Mouse (Mus musculus) heart, embryonic 16.5 days (tissue): ENCODE data around the gene Mia2. TPM values are rescaled to one million over a fixed set of nuclear protein-coding genes. Genes with fewer than 3 reads are reported as not detected.

Experiments used
- ATAC-seq: fragments of 200-750 bp; cut with Nextera tagmentation; replicated peaks from 2 replicates; pipeline ENCODE4 v1.8.0; 2017; ENCODE audit warnings: moderate number of reproducible peaks; ENCODE audit not compliant: insufficient read depth, low FRiP score; ENCODE audit errors: extremely low read depth
- H3K27ac ChIP-seq: fragments of 300-500 bp; sonication (generic); 2 replicates; pipeline ENCODE4 v1.5.1; 2014; ENCODE audit warnings: mild to moderate bottlenecking, low read length, control low read depth, moderate library complexity
- H3K27me3 ChIP-seq: fragments of 300-500 bp; sonication (generic); 2 replicates; pipeline ENCODE4 v1.6.1; 2014; ENCODE audit warnings: low read length, mixed read lengths; ENCODE audit not compliant: control insufficient read depth, insufficient read depth
- H3K36me3 ChIP-seq: fragments of 300-500 bp; sonication (generic); 2 replicates; pipeline ENCODE4 v1.6.1; 2014; ENCODE audit not compliant: control insufficient read depth, insufficient read depth
- H3K4me1 ChIP-seq: fragments of 300-500 bp; sonication (generic); 2 replicates; pipeline ENCODE4 v1.6.1; 2014; ENCODE audit warnings: low read length, mixed read lengths; ENCODE audit not compliant: control insufficient read depth, insufficient read depth
- H3K4me2 ChIP-seq: fragments of 300-500 bp; sonication (generic); 2 replicates; pipeline ENCODE4 v1.6.1; 2014; ENCODE audit warnings: low read depth, mild to moderate bottlenecking, control low read depth, low read length
- H3K4me3 ChIP-seq: fragments of 300-500 bp; sonication (generic); 2 replicates; pipeline ENCODE4 v1.5.1; 2014; ENCODE audit warnings: mild to moderate bottlenecking, control low read depth, low read length
- H3K9ac ChIP-seq: fragments of 300-500 bp; sonication (generic); 2 replicates; pipeline ENCODE4 v1.6.1; 2014; ENCODE audit warnings: low read length, control low read depth
- H3K9me3 ChIP-seq: fragments of 300-500 bp; sonication (generic); replicated peaks from 2 replicates; pipeline ENCODE4 v1.6.1; 2016; ENCODE audit warnings: low read length; ENCODE audit not compliant: control insufficient read depth
- WGBS: fragments of 180-500 bp; shearing (Covaris S2); extraction: QIAGEN DNeasy Blood & Tissue Kit; methylation state at CpG from one replicate; pipeline ENCODE4 v1.1.7; 2014; 5-methylcytosine and 5-hydroxymethylcytosine counted together
- polyA plus RNA-seq: library from polyadenylated mRNA; unstranded; fragments of >200 nt; fragmentation: Nextera tagmentation; extraction: Ambion mirVana; gene quantifications from 2 replicates; pipeline ENCODE4 v1.2.1, GENCODE M21; 2015

Mia2 gene
- polyA plus RNA-seq, 1 experiment from 2014 or later: 63.6 TPM

- 81% methylated on average over 2 of the region's 2 CpGs for WGBS
- peak; percentile 59 for ATAC-seq
These were observed 29.8 kb downstream of the Mia2 start for GRCm38 (mm10) chr12:59125426-59125825.

GRCm38 (mm10) chr12:59128501-59128900 lies 32.9 kb downstream of the Mia2 start:
- no peak overlapping the region for H3K4me3 ChIP-seq
- no peaks in the 10 kb centered on the region for H3K36me3 ChIP-seq
- no peaks in the 10 kb centered on the region for H3K9me3 ChIP-seq
- no peak for ATAC-seq
- no peak overlapping the region for H3K9ac ChIP-seq
- H3K4me1 ChIP-seq: peaks cover 16% of the 10 kb centered on the region
- peak overlapping the region; percentile 88 for H3K4me2 ChIP-seq
- H3K27ac ChIP-seq: no peak overlapping the region
- WGBS: 76% methylated on average over 10 of the region's 10 CpGs
- no peaks in the 10 kb centered on the region for H3K27me3 ChIP-seq

More at GRCm38 (mm10) chr12:59125426-59125825, 29.8 kb downstream of the Mia2 start:
- Histone ChIP-seq H3K9me3 (no peaks in the 10 kb centered on the region), H3K27ac (no peak overlapping the region; the same call in 1 of the 2 replicates), H3K36me3 (no peaks in the 10 kb centered on the region), H3K4me2 (no peak overlapping the region), H3K4me3 (no peak overlapping the region), H3K4me1 (peaks cover 3% of the 10 kb centered on the region; the same call in 1 of the 2 replicates), H3K9ac (no peak overlapping the region), H3K27me3 (no peaks in the 10 kb centered on the region)

GRCm38 (mm10) chr12:59129038-59129437 lies 33.4 kb downstream of the Mia2 start:
- Histone ChIP-seq H3K9ac (peak overlapping the region; percentile 96; the same call in 1 of the 2 replicates), H3K27me3 (no peaks in the 10 kb centered on the region), H3K9me3 (no peaks in the 10 kb centered on the region), H3K4me2 (peak overlapping the region; percentile 88), H3K4me1 (peaks cover 20% of the 10 kb centered on the region), H3K36me3 (no peaks in the 10 kb centered on the region), H3K27ac (no peak overlapping the region), H3K4me3 (peak overlapping the region; percentile 13; the same call in 1 of the 2 replicates)
- no peak for ATAC-seq
- 34% methylated on average over 7 of the region's 7 CpGs for WGBS

- peak overlapping the region; percentile 84 for H3K27ac ChIP-seq
- ATAC-seq: no peak
- peak overlapping the region; percentile 92 for H3K4me3 ChIP-seq
These were observed 34.0 kb downstream of the Mia2 start for GRCm38 (mm10) chr12:59129592-59129991.

GRCm38 (mm10) chr12:59130249-59130648 lies 34.6 kb downstream of the Mia2 start:
- no peak for ATAC-seq

More at GRCm38 (mm10) chr12:59129592-59129991, 34.0 kb downstream of the Mia2 start:
- Histone ChIP-seq H3K4me1 (peaks cover 21% of the 10 kb centered on the region), H3K9me3 (no peaks in the 10 kb centered on the region), H3K9ac (peak overlapping the region; percentile 96), H3K36me3 (no peaks in the 10 kb centered on the region), H3K27me3 (no peaks in the 10 kb centered on the region), H3K4me2 (peak overlapping the region; percentile 88)
- 5% methylated on average over 6 of the region's 6 CpGs for WGBS

GRCm38 (mm10) chr12:59130651-59131577 lies 35.3 kb downstream of the Mia2 start:
- H3K4me2 ChIP-seq: peak overlapping the region; percentile 88
- no peaks in the 10 kb centered on the region for H3K9me3 ChIP-seq
- H3K27me3 ChIP-seq: no peaks in the 10 kb centered on the region
- peak overlapping the region; percentile 96 for H3K9ac ChIP-seq
- H3K36me3 ChIP-seq: no peaks in the 10 kb centered on the region
- peak overlapping the region; percentile 92 for H3K4me3 ChIP-seq
- WGBS: under 1% methylated on average over 100 of the region's 100 CpGs
- peak overlapping the region; percentile 94 for H3K27ac ChIP-seq
- peaks cover 21% of the 10 kb centered on the region for H3K4me1 ChIP-seq
- ATAC-seq: peak; percentile 95

More at GRCm38 (mm10) chr12:59130249-59130648, 34.6 kb downstream of the Mia2 start:
- WGBS: 4% methylated on average over 3 of the region's 3 CpGs
- Histone ChIP-seq H3K36me3 (no peaks in the 10 kb centered on the region), H3K4me3 (peak overlapping the region; percentile 92), H3K4me2 (peak overlapping the region; percentile 88), H3K4me1 (peaks cover 21% of the 10 kb centered on the region), H3K27ac (peak overlapping the region; percentile 94), H3K27me3 (no peaks in the 10 kb centered on the region), H3K9ac (peak overlapping the region; percentile 96), H3K9me3 (no peaks in the 10 kb centered on the region)

GRCm38 (mm10) chr12:59131578-59131946 lies 36.0 kb downstream of the Mia2 start:
- Histone ChIP-seq H3K9ac (peak overlapping the region; percentile 96), H3K4me2 (peak overlapping the region; percentile 88), H3K4me1 (peaks cover 21% of the 10 kb centered on the region), H3K27ac (peak overlapping the region; percentile 94), H3K27me3 (no peaks in the 10 kb centered on the region), H3K36me3 (no peaks in the 10 kb centered on the region), H3K4me3 (peak overlapping the region; percentile 92), H3K9me3 (no peaks in the 10 kb centered on the region)
- peak; percentile 41 for ATAC-seq
- under 1% methylated on average over 30 of the region's 30 CpGs for WGBS

- WGBS: 52% methylated on average over 3 of the region's 3 CpGs
- Histone ChIP-seq H3K4me3 (peak overlapping the region; percentile 92), H3K9me3 (no peaks in the 10 kb centered on the region), H3K36me3 (no peaks in the 10 kb centered on the region), H3K4me1 (peaks cover 21% of the 10 kb centered on the region), H3K9ac (peak overlapping the region; percentile 96), H3K27ac (no peak overlapping the region), H3K4me2 (peak overlapping the region; percentile 88), H3K27me3 (no peaks in the 10 kb centered on the region)
- no peak for ATAC-seq
These were observed 36.9 kb downstream of the Mia2 start for GRCm38 (mm10) chr12:59132462-59132861.

- Histone ChIP-seq H3K27ac (no peak overlapping the region), H3K4me3 (peak overlapping the region; percentile 92), H3K4me2 (peak overlapping the region; percentile 88), H3K36me3 (peaks cover 4% of the 10 kb centered on the region), H3K4me1 (peaks cover 21% of the 10 kb centered on the region), H3K9ac (peak overlapping the region; percentile 96; the same call in 1 of the 2 replicates), H3K9me3 (no peaks in the 10 kb centered on the region), H3K27me3 (no peaks in the 10 kb centered on the region)
- ATAC-seq: no peak
- WGBS: 83% methylated on average over 7 of the region's 7 CpGs
These were observed 37.3 kb downstream of the Mia2 start for GRCm38 (mm10) chr12:59132940-59133339.
